Mouse (Mus musculus): ENCODE measurements at regions not wholly inside any gene's neighbourhood (a gene's known extent, or its start where the extent isn't known, plus 50 kb on each side); places are given as distances from the start of the nearest gene placed in this dataset.

DNA sequence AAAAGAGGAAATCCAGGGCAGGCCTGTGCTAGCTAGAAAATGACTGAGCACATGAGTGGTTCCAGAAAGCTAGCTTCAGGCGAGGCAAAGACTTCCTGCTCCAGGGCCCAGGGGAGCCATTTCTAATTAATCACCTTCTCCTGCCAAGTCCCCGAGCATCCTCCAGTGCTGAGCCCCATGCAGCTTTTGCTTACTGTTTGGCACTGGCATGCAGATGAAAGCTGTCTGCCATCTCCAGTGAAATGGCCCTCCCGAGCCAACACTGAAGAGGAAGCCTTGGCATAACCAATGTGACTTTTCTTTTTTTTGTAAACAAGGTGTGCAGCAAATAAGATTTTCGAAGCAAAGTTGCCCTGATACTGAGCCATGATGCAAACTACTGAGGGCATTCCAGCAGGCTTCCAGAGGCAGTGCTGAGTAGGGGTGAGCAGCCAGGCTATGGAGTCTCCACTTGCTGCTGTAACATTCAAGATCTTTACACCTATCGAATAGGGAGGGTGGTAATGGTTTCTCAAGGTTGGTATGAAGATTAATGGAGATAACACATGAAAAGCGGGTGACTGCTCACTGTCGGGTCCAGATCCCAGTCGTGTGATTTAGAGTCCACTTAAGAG is 125.4 kb upstream of the Immp2l start:
- DNase-seq (ENCODE audit: low read depth in 3 of 3, low spot score in 3 of 3) (no peak), ATAC-seq (ENCODE audit: insufficient read depth) (no peak)

DNA sequence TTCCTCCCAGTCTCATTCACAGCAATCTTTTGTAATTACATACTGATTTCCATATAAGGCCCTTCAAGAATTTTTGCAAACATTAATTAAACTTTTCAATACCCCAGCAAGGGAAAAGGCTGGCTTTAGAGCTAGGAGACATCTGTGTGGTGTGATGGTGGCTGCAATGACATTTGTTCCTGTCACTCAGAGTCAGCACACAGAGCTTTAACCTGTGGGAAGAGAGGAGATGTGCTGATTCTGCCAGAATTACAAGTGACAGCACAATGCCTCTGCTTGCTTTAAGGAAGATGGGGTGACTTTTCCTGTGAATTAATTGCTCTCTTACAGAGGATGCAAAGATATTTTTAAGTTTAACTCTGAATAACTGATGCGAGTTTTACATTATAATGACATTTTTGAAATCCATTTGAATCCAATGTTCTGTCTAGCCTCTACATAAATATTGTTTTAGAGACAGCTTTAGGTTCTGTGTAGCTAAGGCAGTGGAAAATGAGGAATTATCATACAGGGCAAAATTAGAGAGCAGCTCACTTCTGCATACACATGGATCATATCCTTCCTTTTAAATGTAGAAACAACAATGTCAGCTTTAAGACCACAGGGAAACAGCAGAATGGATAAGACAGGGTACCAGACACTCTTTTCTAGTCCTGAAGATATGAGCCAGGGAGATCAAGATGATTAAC is 118.1 kb upstream of the Immp2l start:
- Histone ChIP-seq H3K4me2 (ENCODE audit: low read depth) (no peak overlapping the region), H3K4me1 (replicated peaks; ENCODE audit: control insufficient read depth in 2 of 2, insufficient read depth in 2 of 2, low read length in 1 of 2) (peaks cover 8 to 9% of the 10 kb centered on the region in 2 experiments), H3K4me3 (ENCODE audit: insufficient read depth in 1 of 2, low read depth in 2 of 2, low read length in 2 of 2) (no peak overlapping the region), H3K36me3 (replicated peaks; ENCODE audit: control insufficient read depth, insufficient read depth, low read depth) (no peaks in the 10 kb centered on the region), H3K9me3 (ENCODE audit: control insufficient read depth, low read length) (no peaks in the 10 kb centered on the region), H3K27ac (no peak overlapping the region), H3K9ac (replicated peaks) (no peak overlapping the region), H3K27me3 (ENCODE audit: control insufficient read depth, insufficient read depth, low read length) (no peaks in the 10 kb centered on the region)
- TF ChIP-seq EP300 (IDR thresholded peaks at IDR 0.05; ENCODE audit: low read depth) (no peak), CTCF (IDR thresholded peaks at IDR 0.05; ENCODE audit: low read depth) (no peak)
- WGBS (ENCODE audit: insufficient replicate concordance) = 55% methylated on average over 1 of the region's 1 CpGs
- ATAC-seq (ENCODE audit: insufficient read depth) (no peak), DNase-seq (ENCODE audit: low read depth in 3 of 3, low spot score in 3 of 3) (no peak)

More for the DNA sequence above, 125.4 kb upstream of the Immp2l start:
- no peak overlapping the region for H3K27ac ChIP-seq
- no peak overlapping the region for H3K9ac ChIP-seq (replicated peaks)
- no peak overlapping the region for H3K4me2 ChIP-seq (ENCODE audit: low read depth)
- no peak overlapping the region for H3K4me3 ChIP-seq (ENCODE audit: insufficient read depth in 1 of 2, low read depth in 2 of 2, low read length in 2 of 2)
- H3K27me3 ChIP-seq (ENCODE audit: control insufficient read depth, insufficient read depth, low read length) = no peaks in the 10 kb centered on the region
- WGBS (ENCODE audit: insufficient replicate concordance) = 67% methylated on average over 8 of the region's 8 CpGs
- peaks cover 0 to 6% of the 10 kb centered on the region in 2 experiments; a peak in 1 of 4 replicates for H3K4me1 ChIP-seq (replicated peaks; ENCODE audit: control insufficient read depth in 2 of 2, insufficient read depth in 2 of 2, low read length in 1 of 2)
- TF ChIP-seq CTCF (IDR thresholded peaks at IDR 0.05; ENCODE audit: low read depth) = no peak
- no peak for TF ChIP-seq EP300 (IDR thresholded peaks at IDR 0.05; ENCODE audit: low read depth)
- no peaks in the 10 kb centered on the region for H3K9me3 ChIP-seq (ENCODE audit: control insufficient read depth, low read length)
- H3K36me3 ChIP-seq (replicated peaks; ENCODE audit: control insufficient read depth, insufficient read depth, low read depth) = no peaks in the 10 kb centered on the region

GRCm38 (mm10) chr12:40906807-40907206 is 117.1 kb upstream of the Immp2l start:
- DNase-seq (ENCODE audit: low read depth in 3 of 3, low spot score in 3 of 3) = no peak
- Histone ChIP-seq H3K9me3 (ENCODE audit: control insufficient read depth, low read length) (no peaks in the 10 kb centered on the region), H3K27ac (no peak overlapping the region), H3K27me3 (ENCODE audit: control insufficient read depth, insufficient read depth, low read length) (no peaks in the 10 kb centered on the region), H3K4me2 (ENCODE audit: low read depth) (no peak overlapping the region), H3K4me3 (ENCODE audit: insufficient read depth in 1 of 2, low read depth in 2 of 2, low read length in 2 of 2) (no peak overlapping the region), H3K9ac (replicated peaks) (no peak overlapping the region), H3K4me1 (replicated peaks; ENCODE audit: control insufficient read depth in 2 of 2, insufficient read depth in 2 of 2, low read length in 1 of 2) (peaks cover 8 to 9% of the 10 kb centered on the region in 2 experiments), H3K36me3 (replicated peaks; ENCODE audit: control insufficient read depth, insufficient read depth, low read depth) (no peaks in the 10 kb centered on the region)
- ATAC-seq (ENCODE audit: insufficient read depth) = no peak
- WGBS (ENCODE audit: insufficient replicate concordance) = 48% methylated on average over 2 of the region's 2 CpGs
- TF ChIP-seq EP300 (IDR thresholded peaks at IDR 0.05; ENCODE audit: low read depth) (no peak), CTCF (IDR thresholded peaks at IDR 0.05; ENCODE audit: low read depth) (no peak)

- no peak for DNase-seq (ENCODE audit: low read depth in 3 of 3, low spot score in 3 of 3)
- 55% methylated on average over 9 of the region's 9 CpGs for WGBS (ENCODE audit: insufficient replicate concordance)
- no peak overlapping the region for H3K27ac ChIP-seq
- H3K4me1 ChIP-seq (replicated peaks; ENCODE audit: control insufficient read depth in 2 of 2, insufficient read depth in 2 of 2, low read length in 1 of 2) = peaks cover 8 to 9% of the 10 kb centered on the region in 2 experiments
- H3K27me3 ChIP-seq (ENCODE audit: control insufficient read depth, insufficient read depth, low read length) = no peaks in the 10 kb centered on the region
- H3K9ac ChIP-seq (replicated peaks) = no peak overlapping the region
- peak; percentile 69; the same call in 1 of the 2 replicates for ATAC-seq (ENCODE audit: insufficient read depth)
- no peaks in the 10 kb centered on the region for H3K9me3 ChIP-seq (ENCODE audit: control insufficient read depth, low read length)
- no peak overlapping the region for H3K4me3 ChIP-seq (ENCODE audit: insufficient read depth in 1 of 2, low read depth in 2 of 2, low read length in 2 of 2)
- H3K36me3 ChIP-seq (replicated peaks; ENCODE audit: control insufficient read depth, insufficient read depth, low read depth) = no peaks in the 10 kb centered on the region
- no peak overlapping the region for H3K4me2 ChIP-seq (ENCODE audit: low read depth)
- no peak for TF ChIP-seq CTCF (IDR thresholded peaks at IDR 0.05; ENCODE audit: low read depth)
- TF ChIP-seq EP300 (IDR thresholded peaks at IDR 0.05; ENCODE audit: low read depth) = no peak
Measured at GRCm38 (mm10) chr12:40908809-40909795, 114.8 kb upstream of the Immp2l start.
